Mouse (Mus musculus) megakaryocyte progenitor cell, adult 5-6 weeks (primary cell): ENCODE data around the gene Has3. TPM values are rescaled to one million over a fixed set of nuclear protein-coding genes. Genes with fewer than 3 reads are reported as not detected.

Source experiments
- ATAC-seq: replicated peaks from 2 replicates; pipeline ENCODE4 v1.8.0; 2016; ENCODE audit warnings: mild to moderate bottlenecking, moderate TSS enrichment, inconsistent platforms; ENCODE audit not compliant: poor library complexity
- total RNA-seq, 2 experiments: library from RNA; stranded (forward) in 1 of 2; stranded (reverse) in 1 of 2; fragments of 157-497, 149-512 nt in 1 of 2; fragments of 200-1000 nt in 1 of 2; gene quantifications; 2 replicates each; pipeline versions ENCODE4 v1.2.3 to v1.2.4; 2015 to 2017

The Has3 gene
- total RNA-seq, 2 experiments from 2014 or later, result 0.54 TPM; not detected in 1

- no peak for ATAC-seq
Observed at GRCm38 (mm10) chr8:106929155-106929913, 59.3 kb downstream of the Has3 start.

GRCm38 (mm10) chr8:106929921-106930320 is 59.9 kb downstream of the Has3 start:
- no peak for ATAC-seq

GRCm38 (mm10) chr8:106932376-106933065 is 62.5 kb downstream of the Has3 start:
- ATAC-seq, result no peak

- ATAC-seq, result peak; percentile 24; the same call in 1 of the 2 replicates
Observed at GRCm38 (mm10) chr8:106933506-106934143, 63.6 kb downstream of the Has3 start.

Other genes starting within 250 kb of the Has3 start
- gene Tango6, start 187.2 kb upstream of the Has3 start, total RNA-seq (2015), result 6.4 and 8.0 TPM in 2 replicates
- 5.6 and 5.7 TPM in 2 replicates for gene Tango6, start 187.2 kb upstream of the Has3 start, total RNA-seq (2017)
- gene Utp4, start 23.4 kb downstream of the Has3 start, total RNA-seq (2015), result 66.8 and 76.6 TPM in 2 replicates
- 47.4 and 53.2 TPM in 2 replicates for gene Utp4, start 23.4 kb downstream of the Has3 start, total RNA-seq (2017)
- gene Sntb2, start 65.5 kb downstream of the Has3 start, total RNA-seq (2015), result 4.3 and 5.0 TPM in 2 replicates
- 6.9 and 7.9 TPM in 2 replicates for gene Sntb2, start 65.5 kb downstream of the Has3 start, total RNA-seq (2017)
- 26.4 and 27.4 TPM in 2 replicates for gene Vps4a, start 161.0 kb downstream of the Has3 start, total RNA-seq (2015)
- gene Vps4a, start 161.0 kb downstream of the Has3 start, total RNA-seq (2017), result 34.3 and 34.5 TPM in 2 replicates
- 40.1 and 48.6 TPM in 2 replicates for gene Pdf, start 178.4 kb downstream of the Has3 start, total RNA-seq (2015)
- gene Pdf, start 178.4 kb downstream of the Has3 start, total RNA-seq (2017), result 35.3 and 46.3 TPM in 2 replicates
- gene Cog8, start 186.4 kb downstream of the Has3 start, total RNA-seq (2015), result 13.2 and 18.1 TPM in 2 replicates
- gene Cog8, start 186.4 kb downstream of the Has3 start, total RNA-seq (2017), result 22.8 and 25.6 TPM in 2 replicates
- gene Nip7, start 186.6 kb downstream of the Has3 start, total RNA-seq (2015), result 53.2 and 67.0 TPM in 2 replicates
- 39.3 and 42.1 TPM in 2 replicates for gene Nip7, start 186.6 kb downstream of the Has3 start, total RNA-seq (2017)
- not detected in 2 replicates for gene Tmed6, start 195.4 kb downstream of the Has3 start, total RNA-seq (2015)
- not detected in 2 replicates for gene Tmed6, start 195.4 kb downstream of the Has3 start, total RNA-seq (2017)
- 32.1 and 36.6 TPM in 2 replicates for gene Terf2, start 226.3 kb downstream of the Has3 start, total RNA-seq (2015)
- 28.5 and 38.8 TPM in 2 replicates for gene Terf2, start 226.3 kb downstream of the Has3 start, total RNA-seq (2017)